Mouse (Mus musculus) heart, postnatal 10 days (tissue): ENCODE measurements around the gene Adcy6. TPM values are rescaled to one million over a fixed set of nuclear protein-coding genes. Genes with fewer than 3 reads are reported as not detected.
A peak's percentile ranks its signal among the peaks of the same experiment; 100 is the strongest.

Experiments used
- DNase-seq, 2 experiments: peaks; one replicate each; pipeline ENCODE4 v3.0.0; 2021
- intact Hi-C: fragments of 180-260 bp; cut with DNase I; formaldehyde crosslinking; loops from one replicate; pipeline ENCODE4 v1.15.1; 2025
- total RNA-seq, 2 experiments: library from RNA; stranded (reverse); gene quantifications; 2 replicates each; pipeline ENCODE4 v1.2.3; 2021

Gene Adcy6
- total RNA-seq, 2 experiments from 2014 or later: 187 to 200 TPM

DNA sequence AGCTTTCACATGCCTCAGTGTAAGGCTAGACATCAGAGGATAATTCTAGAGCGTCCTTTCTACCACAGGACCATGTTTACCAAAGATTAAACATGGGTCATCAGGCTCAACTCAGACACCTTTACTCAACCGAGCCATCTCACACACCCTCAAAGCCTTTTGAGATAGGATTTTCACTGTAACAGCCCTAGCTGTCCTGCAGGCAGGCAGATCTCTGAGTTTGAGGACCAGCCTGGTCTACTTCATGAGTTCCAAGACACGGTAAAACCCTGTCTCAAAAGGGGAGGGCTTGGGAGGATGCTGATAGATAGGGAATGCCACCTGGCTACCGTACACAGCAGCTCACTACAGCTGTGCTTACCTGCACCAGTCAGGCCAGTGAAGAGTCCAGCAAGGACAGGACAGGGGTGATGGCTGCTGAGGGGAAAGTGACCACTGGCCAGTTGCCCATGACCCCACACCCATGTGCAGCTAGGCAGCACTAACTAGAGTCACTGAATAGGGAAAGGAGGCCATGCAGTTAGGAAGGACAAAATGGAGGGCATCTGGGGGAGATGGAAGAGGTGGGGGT lies 40.0 kb downstream of the Adcy6 start:
- DNase-seq: no peak
- intact Hi-C loops: no loop called here

DNA sequence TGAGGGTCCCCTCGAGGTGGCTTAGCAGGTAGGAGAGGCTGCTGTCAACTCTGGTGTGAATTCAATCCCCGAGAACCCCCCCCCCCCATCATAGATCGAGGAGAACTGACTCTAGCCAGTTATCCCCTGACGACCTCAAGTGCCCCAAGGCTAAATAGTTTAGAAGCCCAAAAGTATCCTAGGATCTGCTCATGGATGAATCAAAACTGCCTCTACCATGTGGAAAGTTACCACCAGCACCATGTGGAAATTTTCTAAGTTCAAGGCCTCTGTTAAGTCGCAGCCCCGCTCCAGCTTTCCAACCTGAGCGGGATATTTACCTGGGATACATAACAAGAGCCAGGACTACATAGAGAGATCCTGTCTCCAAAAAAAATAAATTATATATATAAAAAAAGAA lies 40.7 kb downstream of the Adcy6 start:
- no peak for DNase-seq
- intact Hi-C loops: no loop called here

DNA sequence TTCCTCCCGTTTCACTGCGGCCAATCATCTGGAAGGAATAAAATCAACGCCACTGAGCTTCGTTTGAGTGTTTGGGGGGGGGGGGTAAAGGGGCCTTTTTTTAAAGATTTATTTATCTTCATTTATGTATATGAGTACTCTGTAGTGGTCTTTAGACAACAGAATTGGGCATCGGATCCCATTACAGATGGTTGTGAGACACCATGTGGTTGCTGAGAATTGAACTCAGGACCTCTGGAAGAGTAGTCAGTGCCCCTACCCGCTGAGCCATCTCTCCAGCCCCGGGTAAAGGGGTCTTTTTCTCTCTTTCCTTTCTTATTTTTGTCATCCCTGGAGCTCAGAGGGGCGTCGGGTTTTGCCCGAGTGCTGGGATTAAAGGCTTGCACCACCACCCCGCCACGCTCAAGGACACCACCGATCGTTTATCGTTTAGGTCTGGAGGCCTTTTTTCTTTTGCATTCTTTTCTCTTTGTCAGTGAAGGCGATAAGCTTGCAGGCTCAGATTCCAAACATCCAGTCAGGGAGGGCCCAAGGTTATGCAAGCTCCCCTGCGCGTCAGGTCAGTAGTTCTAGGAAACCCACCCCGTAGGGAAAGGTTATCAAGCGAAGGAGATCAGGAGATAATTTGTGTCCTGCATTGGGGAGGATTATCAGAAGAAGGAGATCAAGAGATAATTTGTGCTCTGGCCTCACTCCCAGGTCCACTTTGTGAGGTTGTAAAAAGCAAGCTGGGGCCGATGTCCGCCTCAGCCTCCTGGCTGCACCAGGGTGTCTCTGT lies 41.4 kb downstream of the Adcy6 start:
- DNase-seq: peak in 1 of 2 experiments; percentile 40
- intact Hi-C loops: no loop called here

DNA sequence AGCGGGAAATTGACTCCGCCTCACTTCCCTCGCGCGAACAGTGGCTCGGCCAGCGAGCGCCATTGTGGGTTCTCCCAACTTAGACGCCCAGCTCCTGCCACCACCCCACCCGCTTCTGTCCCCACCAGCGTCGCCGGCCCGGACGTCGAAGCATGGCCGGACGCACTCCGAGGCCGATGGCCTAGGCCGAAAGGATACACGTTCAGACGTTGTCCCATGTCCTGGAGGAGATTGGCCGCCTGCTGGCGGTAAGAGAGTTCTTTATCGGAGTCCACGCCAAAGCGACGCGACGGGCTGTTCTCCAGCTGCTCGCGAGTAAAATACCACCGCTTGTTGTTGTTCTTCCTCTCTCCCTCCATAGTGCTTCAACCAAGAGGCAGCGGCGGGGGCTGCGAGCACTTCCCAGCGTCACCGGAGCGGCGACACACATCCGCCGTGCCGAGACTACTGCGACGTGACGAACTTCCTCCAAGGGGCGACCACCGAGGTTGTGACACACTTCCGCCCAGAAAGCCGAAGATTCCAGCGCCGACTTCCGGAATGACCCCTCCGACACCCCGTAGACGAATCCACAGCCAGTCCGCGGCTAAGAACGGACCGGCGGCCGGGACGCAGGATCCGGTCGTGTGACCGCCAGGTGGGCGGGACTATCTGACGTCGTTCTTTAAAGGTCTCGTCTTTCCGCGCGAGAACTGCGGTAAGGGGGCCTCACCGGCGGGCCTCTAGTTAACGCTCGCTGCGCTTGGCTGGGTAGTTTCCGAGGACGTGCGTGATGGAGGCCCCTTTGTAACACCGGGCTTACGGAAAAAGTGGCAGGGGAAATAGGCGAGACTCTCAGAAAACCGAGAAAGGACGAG lies 42.4 kb downstream of the Adcy6 start:
- peak; percentile 100 for DNase-seq
- intact Hi-C loops: loop anchor here (2.0 kb wide), 1 partner anchor 57 kb away; no protein-coding TSS in a partner anchor

DNA sequence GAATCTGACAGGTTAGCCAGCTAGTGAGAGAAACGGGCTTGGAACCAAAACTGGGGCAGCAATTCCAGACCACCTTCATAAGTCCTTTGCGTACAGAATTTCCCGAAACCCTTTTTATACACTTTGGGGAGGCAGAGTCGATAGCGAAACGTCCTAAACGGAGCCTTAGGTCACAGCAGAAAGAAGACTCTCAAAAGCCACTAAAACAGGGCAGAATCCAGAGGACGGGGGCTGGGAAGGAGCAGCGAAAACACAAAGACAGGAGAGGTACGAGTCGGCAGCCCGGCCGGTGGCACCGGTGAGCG lies 43.0 kb downstream of the Adcy6 start:
- no peak for DNase-seq
- intact Hi-C loops: loop anchor here (2.0 kb wide), 1 partner anchor 56 kb away; no protein-coding TSS in a partner anchor

DNA sequence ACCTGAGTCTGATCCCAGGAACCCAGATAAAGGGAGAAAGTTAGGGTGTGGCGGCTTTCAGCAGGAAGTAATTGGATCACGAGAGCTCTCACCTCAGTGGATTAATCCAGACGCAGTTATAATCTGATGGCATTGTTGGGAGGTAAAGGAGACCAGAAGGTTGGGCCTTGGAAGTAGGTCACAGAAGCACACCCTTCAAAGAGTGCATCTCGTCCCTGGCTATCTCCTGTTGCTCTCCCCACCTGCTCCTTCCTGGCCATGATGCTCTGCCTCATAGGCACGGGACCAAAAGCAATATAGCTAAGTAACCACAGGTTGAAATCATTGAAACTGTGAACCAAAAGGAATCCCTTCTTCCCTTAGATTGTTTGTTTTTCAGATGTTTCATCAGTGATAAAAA lies 52.7 kb downstream of the Adcy6 start:
- no peak for DNase-seq
- intact Hi-C loops: no loop called here

DNA sequence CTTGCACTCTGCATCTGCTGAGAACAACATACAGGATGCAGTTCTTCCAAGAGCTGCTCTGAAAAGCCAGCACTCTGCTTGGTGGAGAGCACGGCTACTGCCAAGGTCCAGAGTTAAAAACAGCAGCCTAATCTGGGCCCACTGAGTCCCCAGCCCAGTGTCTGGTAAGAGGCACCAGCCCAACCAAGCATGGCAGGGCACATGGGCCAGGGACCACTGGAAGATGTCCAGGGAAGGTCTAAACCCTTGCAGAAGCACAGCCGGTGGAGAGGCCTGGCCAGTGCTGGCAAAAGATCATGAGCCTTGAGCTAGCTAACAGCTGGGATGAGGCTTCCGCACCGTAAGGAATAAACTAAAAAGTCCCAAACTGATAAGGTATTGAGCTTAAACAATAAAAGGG lies 54.0 kb downstream of the Adcy6 start:
- intact Hi-C loops: no loop called here
- DNase-seq: peak; percentile 41 to 58

DNA sequence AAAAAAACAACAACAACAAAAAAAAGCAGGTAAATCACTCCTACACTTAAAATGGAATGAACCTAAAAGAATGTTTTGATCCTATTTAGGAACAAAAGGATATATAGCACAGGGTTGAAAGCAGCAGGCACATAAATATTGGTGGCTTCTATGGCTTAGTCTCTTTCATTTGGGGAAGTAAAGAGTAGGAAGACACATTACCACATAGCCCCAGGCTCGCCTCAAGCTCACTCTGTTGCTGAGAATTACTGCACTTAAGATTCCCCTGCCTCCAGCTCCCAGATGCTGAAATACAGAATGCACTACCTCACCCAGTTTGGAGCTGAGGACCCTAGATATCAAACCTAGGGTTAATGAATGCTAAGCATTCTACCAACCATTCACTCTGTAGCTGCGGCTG lies 57.1 kb downstream of the Adcy6 start:
- no peak for DNase-seq
- intact Hi-C loops: no loop called here

DNA sequence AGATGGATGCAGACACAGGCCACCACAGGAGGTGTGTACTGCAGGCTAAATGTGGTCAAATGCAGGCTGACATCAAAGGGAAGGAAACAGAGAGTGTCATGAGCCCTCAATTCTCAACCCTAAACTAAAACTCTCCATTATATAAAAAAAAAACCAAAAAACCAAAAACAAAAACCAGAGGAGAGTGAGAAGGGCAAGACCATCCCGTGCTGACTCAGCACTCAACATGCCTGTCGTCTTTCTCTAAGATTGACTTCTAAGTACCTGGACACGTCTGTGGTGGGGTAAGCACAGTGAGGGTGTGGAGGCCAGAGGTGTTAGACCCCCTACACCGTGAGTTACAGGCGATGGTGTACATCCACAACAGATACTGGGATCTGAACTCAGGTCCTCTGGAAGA lies 63.0 kb downstream of the Adcy6 start:
- DNase-seq: no peak
- intact Hi-C loops: no loop called here

DNA sequence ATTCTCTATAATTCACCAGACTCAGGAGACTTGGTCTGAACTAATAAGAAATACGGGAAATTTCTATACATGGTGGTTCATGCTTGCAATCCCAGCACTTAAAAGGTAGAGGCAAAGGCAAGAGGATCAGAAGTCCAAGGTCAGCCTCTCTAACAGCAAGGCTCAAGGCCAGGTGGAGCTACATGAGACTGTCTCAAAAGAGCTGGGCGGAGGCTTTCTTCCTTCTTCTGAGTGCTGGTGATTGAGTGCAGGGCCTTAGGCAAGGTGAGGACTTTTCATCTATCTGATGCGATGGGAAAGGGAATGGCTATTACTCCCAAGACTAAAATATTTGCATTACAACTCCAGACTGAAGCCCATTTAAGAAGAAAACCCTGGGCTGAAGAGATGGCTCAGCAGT lies 64.7 kb downstream of the Adcy6 start:
- DNase-seq: no peak
- intact Hi-C loops: no loop called here

DNA sequence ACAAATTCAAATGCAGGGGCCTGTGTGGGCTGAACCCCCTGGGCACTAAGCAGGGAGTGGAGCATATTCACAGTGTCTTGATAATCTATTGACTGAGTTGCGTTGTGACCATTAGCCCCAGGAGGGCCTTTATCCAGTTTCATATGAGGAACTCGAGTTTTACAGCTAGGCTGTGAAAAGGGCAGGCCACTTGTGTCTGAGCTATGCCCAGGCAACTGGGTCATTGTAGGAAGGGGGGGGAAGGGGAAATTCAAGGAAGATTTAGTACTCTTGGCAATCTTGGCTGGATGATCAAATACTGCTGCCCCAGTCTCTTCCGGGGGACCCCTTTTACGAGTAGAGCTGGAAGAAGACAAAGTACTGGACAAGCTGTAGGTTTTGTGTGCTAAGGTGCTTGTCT lies 66.5 kb downstream of the Adcy6 start:
- intact Hi-C loops: no loop called here

DNA sequence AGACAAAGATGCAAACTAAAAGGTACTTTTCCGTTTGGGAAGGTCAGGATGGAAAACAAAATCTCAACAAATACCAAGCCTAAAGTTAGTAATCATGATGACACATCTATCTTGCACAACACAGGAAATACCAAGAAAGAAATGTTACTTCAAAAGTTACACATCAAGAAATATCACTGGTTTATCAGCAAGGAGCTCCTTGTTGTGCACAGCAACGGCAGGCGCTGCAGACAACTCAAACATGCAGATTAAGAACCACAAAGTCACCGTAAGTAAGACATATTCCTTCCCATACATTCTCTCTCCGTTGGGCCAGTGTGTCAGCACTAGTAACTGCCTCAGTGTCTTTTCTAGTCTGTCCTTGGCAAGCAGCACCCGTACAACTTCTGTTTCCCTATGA lies 68.8 kb downstream of the Adcy6 start:
- intact Hi-C loops: no loop called here
- DNase-seq: no peak

More for the DNA sequence above, 66.5 kb downstream of the Adcy6 start:
- DNase-seq: no peak

Other genes starting within 250 kb of the Adcy6 start
- gene Olfr283, start 229.1 kb downstream of the Adcy6 start, total RNA-seq: not detected
- gene Olfr282, start 178.9 kb downstream of the Adcy6 start, total RNA-seq: not detected
- gene Olfr281, start 157.5 kb downstream of the Adcy6 start, total RNA-seq: not detected
- not detected for gene OR5BS1P, start 140.2 kb downstream of the Adcy6 start, total RNA-seq
- under 1 TPM in 1 of 2 experiments, not detected in 1; 0.47 TPM for gene Lalba, start 127.4 kb downstream of the Adcy6 start, total RNA-seq
- gene Olfr279, start 117.7 kb downstream of the Adcy6 start, total RNA-seq: not detected
- gene Kansl2, start 75.8 kb downstream of the Adcy6 start, total RNA-seq: 10 to 100 TPM; 89.3 to 91.8 TPM
- gene Ccnt1, start 39.2 kb downstream of the Adcy6 start, total RNA-seq: 10 to 100 TPM; 34.5 to 40.0 TPM
- under 1 TPM in 1 of 2 experiments, not detected in 1; 0.53 TPM for gene 4930415O20Rik, start 39.1 kb downstream of the Adcy6 start, total RNA-seq
- gene Cacnb3, start 20.8 kb upstream of the Adcy6 start, total RNA-seq: 10 to 100 TPM; 13.6 to 14.0 TPM
- 10 to 100 TPM; 55.2 to 57.2 TPM for gene Ddx23, start 52.8 kb upstream of the Adcy6 start, total RNA-seq
- 1 to 10 TPM in 1 of 2 experiments, under 1 TPM in 1; 0.84 to 1.9 TPM for gene Rnd1, start 67.4 kb upstream of the Adcy6 start, total RNA-seq
- under 1 TPM; 0.12 to 0.41 TPM for gene Ccdc65, start 98.1 kb upstream of the Adcy6 start, total RNA-seq
- 10 to 100 TPM in 1 of 2 experiments, 1 to 10 TPM in 1; 8.1 to 10.2 TPM for gene Fkbp11, start 118.1 kb upstream of the Adcy6 start, total RNA-seq
- 10 to 100 TPM; 36.3 to 40.1 TPM for gene Arf3, start 153.1 kb upstream of the Adcy6 start, total RNA-seq
- gene Wnt10b, start 168.1 kb upstream of the Adcy6 start, total RNA-seq: under 1 TPM; 0.43 to 0.67 TPM
- gene Wnt1, start 179.8 kb upstream of the Adcy6 start, total RNA-seq: not detected
- under 1 TPM; 0.10 to 0.32 TPM for gene Ddn, start 199.4 kb upstream of the Adcy6 start, total RNA-seq
- gene Prkag1, start 221.4 kb upstream of the Adcy6 start, total RNA-seq: 10 to 100 TPM; 93.7 to 94.3 TPM